Mouse (Mus musculus) B cell, adult 67 days (primary cell): ENCODE data around the gene Gm9844. TPM values are rescaled to one million over a fixed set of nuclear protein-coding genes. Genes with fewer than 3 reads are reported as not detected.

Experiments
- total RNA-seq, 2 experiments: library from RNA; stranded (reverse); gene quantifications; 4 replicates each; pipeline ENCODE4 v1.2.4; 2023

Gm9844 gene
- not detected for total RNA-seq

GRCm38 (mm10) chr7:24861913-24862312 is at the start of gene Gm9844:
Gene Gm9844, plus strand, starts transcription at chr7:24862213.

GRCm38 (mm10) chr7:24869532-24870165 is 7.6 kb downstream of the Gm9844 start, which contains the start of the genes Lypd4 and Dmrtc2:
Gene Lypd4, minus strand, starts transcription at chr7:24869941.
Gene Dmrtc2, plus strand, starts transcription at chr7:24870057.

GRCm38 (mm10) chr7:24883896-24884692 is 22.1 kb downstream of the Gm9844 start, which contains the start of gene Rps19:
Gene Rps19, plus strand, starts transcription at chr7:24884371.

GRCm38 (mm10) chr7:24897224-24897623 is 35.2 kb downstream of the Gm9844 start, which contains the start of gene Cd79a:
Gene Cd79a, plus strand, starts transcription at chr7:24897381.

DNA sequence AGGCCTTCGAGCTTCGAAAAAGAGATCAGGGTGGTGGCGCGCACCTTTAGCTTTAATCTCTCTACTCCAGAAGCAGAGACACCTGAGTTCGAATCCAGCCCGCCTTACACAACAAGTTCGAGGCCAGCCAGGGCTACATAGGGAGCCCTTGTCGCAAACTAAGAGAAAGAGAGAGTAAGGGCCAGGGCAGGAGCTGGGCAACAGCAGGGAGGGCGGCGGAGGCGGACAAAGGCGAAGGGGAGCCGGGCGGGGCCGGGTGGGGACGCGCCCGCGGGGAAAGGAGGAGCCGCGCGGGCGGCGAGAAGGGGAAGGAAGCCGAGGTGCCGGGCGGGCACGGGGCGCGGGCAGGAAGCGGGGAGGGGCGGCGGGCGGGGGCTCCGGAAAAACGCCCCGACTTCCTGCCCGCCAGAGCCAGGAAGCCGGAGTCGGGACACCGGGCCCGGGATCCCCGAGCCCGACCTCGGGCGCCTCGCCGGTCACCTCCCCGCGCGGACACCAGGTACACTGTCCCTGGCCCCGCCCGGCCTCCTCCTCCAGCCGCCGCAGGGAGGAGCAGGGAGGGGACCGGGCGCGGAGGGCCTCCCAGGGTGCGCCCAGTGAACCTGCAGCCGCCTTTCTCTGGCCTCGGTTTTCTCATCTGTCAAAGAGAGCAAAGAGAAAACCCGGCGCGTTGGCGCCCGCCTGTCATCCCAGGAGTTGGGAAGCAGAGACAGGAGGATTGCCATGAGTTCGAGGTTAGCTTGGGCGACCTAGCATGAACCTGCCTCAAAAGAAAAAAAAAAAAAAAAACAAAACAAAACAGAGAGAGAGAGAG is 40.8 kb downstream of the Gm9844 start, which contains the start of gene Arhgef1:
TSS of gene Arhgef1 (plus strand) at position 283 of the 814 bp plus-strand sequence.

Other genes with a start within 250 kb of the Gm9844 start
- gene Lypd3, start 225.7 kb upstream of the Gm9844 start, total RNA-seq = under 1 TPM; 0.33 to 0.64 TPM
- gene Tex101, start 185.5 kb upstream of the Gm9844 start, total RNA-seq = not detected
- gene BC049730, start 153.0 kb upstream of the Gm9844 start, total RNA-seq = not detected
- gene Gm4763, start 135.3 kb upstream of the Gm9844 start, total RNA-seq = not detected
- gene Cd177, start 101.9 kb upstream of the Gm9844 start, total RNA-seq = under 1 TPM in 1 of 2 experiments, not detected in 1; 0.38 TPM
- not detected for gene Ceacam10, start 85.0 kb upstream of the Gm9844 start, total RNA-seq
- gene Lypd4, start 7.7 kb downstream of the Gm9844 start, total RNA-seq = not detected
- not detected for gene Dmrtc2, start 7.8 kb downstream of the Gm9844 start, total RNA-seq
- 1,000 to 10,000 TPM; 2,670 to 2,732 TPM for gene Rps19, start 22.2 kb downstream of the Gm9844 start, total RNA-seq
- gene Cd79a, start 35.2 kb downstream of the Gm9844 start, total RNA-seq = 1,000 to 10,000 TPM; 1,811 to 1,852 TPM
- gene Arhgef1, start 40.7 kb downstream of the Gm9844 start, total RNA-seq = 1,000 to 10,000 TPM; 1,277 to 1,485 TPM
- not detected for gene Gm4881, start 82.3 kb downstream of the Gm9844 start, total RNA-seq
- 100 to 1,000 TPM; 193 to 204 TPM for gene Rabac1, start 110.5 kb downstream of the Gm9844 start, total RNA-seq
- under 1 TPM; 0.42 to 0.87 TPM for gene Atp1a3, start 143.7 kb downstream of the Gm9844 start, total RNA-seq
- 1 to 10 TPM; 2.7 to 3.4 TPM for gene Grik5, start 210.1 kb downstream of the Gm9844 start, total RNA-seq
- 10 to 100 TPM; 18.7 to 20.9 TPM for gene Zfp574, start 210.4 kb downstream of the Gm9844 start, total RNA-seq